Comparison of ENCODE assay signal across 8 mouse cellular contexts in the genomic region with DNA sequence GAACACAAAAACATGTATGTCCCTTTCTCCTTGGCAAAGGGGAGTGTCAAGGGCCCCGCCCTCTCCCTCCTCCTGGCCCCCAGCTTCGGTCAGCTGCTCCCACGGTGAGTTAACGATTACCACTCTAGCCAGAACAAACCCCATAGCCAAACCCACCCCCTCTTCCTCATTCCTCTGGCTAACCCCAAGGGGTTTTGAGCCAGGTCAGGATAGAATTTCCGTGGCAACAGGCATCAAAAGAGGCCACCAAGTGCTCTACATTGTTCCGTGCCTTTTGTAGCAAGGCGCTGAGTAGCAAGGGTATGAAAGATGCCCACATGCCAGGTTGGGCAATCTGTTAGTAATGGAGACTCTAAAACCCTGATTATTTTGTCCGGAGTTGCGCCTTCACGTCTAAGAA. TPM values are rescaled to one million over a fixed set of nuclear protein-coding genes. Genes with fewer than 3 reads are reported as not detected.
A peak's percentile ranks its signal among the peaks of the same experiment; 100 is the strongest.
DNase-seq lines count a peak whose midpoint lies in the region; ATAC-seq and TF ChIP-seq lines count a peak whose summit lies in the region.

No protein-coding gene starts in this region.

- TF ChIP-seq CTCF in testis, adult 2 months (IDR thresholded peaks at IDR 0.05; ENCODE audit: control insufficient read depth, insufficient read depth, insufficient replicate concordance, low read depth, low read length), result no peak

- no peak for DNase-seq in testis, postnatal 14 days (ENCODE audit: low spot score)
- DNase-seq in forebrain, embryonic 10.5 days (ENCODE audit: extremely low spot score, low spot score), result peak; percentile 41
- peak; percentile 49 for DNase-seq in heart, postnatal 25 days (ENCODE audit: low spot score)
- peak; percentile 42 for DNase-seq in layer of hippocampus, adult 9-11 months
- DNase-seq in midbrain, embryonic 10.5 days (ENCODE audit: low spot score), result peak; percentile 43
- DNase-seq in ovary, adult 18-20 months (ENCODE audit: low spot score), result no peak

- no peaks in the 10 kb centered on the region for H3K36me3 ChIP-seq in testis, adult 2 months (ENCODE audit: control insufficient read depth, insufficient read depth, low read length)
- H3K36me3 ChIP-seq in forebrain, embryonic 10.5 days (replicated peaks), result peaks cover 42% of the 10 kb centered on the region
- peaks cover 33% of the 10 kb centered on the region for H3K36me3 ChIP-seq in midbrain, embryonic 10.5 days

- 12% methylated on average over 10 of the region's 10 CpGs for WGBS in forebrain, embryonic 10.5 days
- 12% methylated on average over 10 of the region's 10 CpGs for WGBS in midbrain, embryonic 10.5 days

- TF ChIP-seq POLR2A in testis, adult 2 months (IDR thresholded peaks at IDR 0.05; ENCODE audit: control insufficient read depth, low read depth, low read length), result no peak

- H3K9me3 ChIP-seq in forebrain, embryonic 10.5 days, result no peaks in the 10 kb centered on the region
- H3K9me3 ChIP-seq in midbrain, embryonic 10.5 days (replicated peaks), result no peaks in the 10 kb centered on the region

- peak overlapping the region; percentile 48 for H3K27ac ChIP-seq in testis, adult 2 months (ENCODE audit: control insufficient read depth, insufficient read depth, low read depth, low read length)
- H3K27ac ChIP-seq in forebrain, embryonic 10.5 days, result peak overlapping the region; percentile 98
- peak overlapping the region; percentile 95 for H3K27ac ChIP-seq in midbrain, embryonic 10.5 days (replicated peaks)

- no peaks in the 10 kb centered on the region for H3K27me3 ChIP-seq in testis, adult 2 months (ENCODE audit: control insufficient read depth, insufficient read depth, low read length)
- H3K27me3 ChIP-seq in forebrain, embryonic 10.5 days (ENCODE audit: poor library complexity, severe bottlenecking), result no peaks in the 10 kb centered on the region
- peaks cover 6% of the 10 kb centered on the region; the same call in 1 of the 2 replicates for H3K27me3 ChIP-seq in midbrain, embryonic 10.5 days (ENCODE audit: low read depth, poor library complexity, severe bottlenecking)

- no peak for ATAC-seq in erythroid progenitor cell, adult 5-6 weeks (replicated peaks; ENCODE audit: low FRiP score, poor library complexity, severe bottlenecking)

- peaks cover 12% of the 10 kb centered on the region for H3K4me1 ChIP-seq in testis, adult 2 months (ENCODE audit: control insufficient read depth, insufficient read depth, low read length)
- peaks cover 59% of the 10 kb centered on the region for H3K4me1 ChIP-seq in forebrain, embryonic 10.5 days
- peaks cover 54% of the 10 kb centered on the region for H3K4me1 ChIP-seq in midbrain, embryonic 10.5 days

- intact Hi-C loops in heart, postnatal 25 days (cut with DNase I), result no loop called here

- H3K4me3 ChIP-seq in testis, adult 2 months (ENCODE audit: control insufficient read depth, low read depth, low read length), result peak overlapping the region; percentile 79
- H3K4me3 ChIP-seq in forebrain, embryonic 10.5 days, result peak overlapping the region; percentile 98
- H3K4me3 ChIP-seq in midbrain, embryonic 10.5 days, result peak overlapping the region; percentile 80

RNA-seq across cellular contexts. Expression of gene Idh2, which starts 1.2 kb away (rescaled TPM):
- 9.6 and 11.2 TPM in 2 replicates for polyA plus RNA-seq in testis, adult 2 months (2012; rRNA removed)
- 462 and 476 TPM in 2 replicates for polyA plus RNA-seq in forebrain, embryonic 10.5 days (2016; fragmentation: Nextera tagmentation; extraction: Ambion mirVana)
- total RNA-seq in heart, postnatal 25 days (2021), result 1,000 to 10,000 TPM; 1,585 to 1,668 TPM
- polyA plus RNA-seq in midbrain, embryonic 10.5 days (2016; fragmentation: Nextera tagmentation; extraction: Ambion mirVana), result 428 and 429 TPM in 2 replicates
- 11.7 and 45.8 TPM in 2 replicates for total RNA-seq in erythroid progenitor cell, adult 5-6 weeks (2015; ENCODE audit: low replicate concordance)
- 14.7 and 16.7 TPM in 2 replicates for total RNA-seq in erythroid progenitor cell, adult 5-6 weeks (2017; ENCODE audit: low replicate concordance)

Comparison
In these comparisons a context has a peak if more than half of its experiments do, and no peak if none do; other contexts are left out.
1. H3K27ac ChIP-seq: peak in every context shown above with its lines; median percentile 98 in forebrain, embryonic 10.5 days; 95 in midbrain, embryonic 10.5 days; 48 in testis, adult 2 months.
2. DNase-seq: peak in forebrain, embryonic 10.5 days (single experiment), heart, postnatal 25 days (single experiment), layer of hippocampus, adult 9-11 months (single experiment) and midbrain, embryonic 10.5 days (single experiment); none in testis, postnatal 14 days (single experiment) and ovary, adult 18-20 months (single experiment).
3. RNA of gene Idh2, which starts 1.2 kb away (polyA plus RNA-seq): 462 to 476 TPM in forebrain, embryonic 10.5 days and 428 to 429 TPM in midbrain, embryonic 10.5 days; 9.6 to 11.2 TPM in testis, adult 2 months; every median in the first group is over 10 times any median in the second.
4. Peak in every context shown above with its lines, with median percentiles within 50 percentile points of each other: H3K4me3 ChIP-seq.